Mouse (Mus musculus): ENCODE measurements around the gene Nelfb.

The Nelfb gene

GRCm38 (mm10) chr2:25234551-25235220 lies 23.4 kb upstream of the Nelfb start:
- in situ Hi-C loops (cut with MboI; ENCODE audit: low pct_unique_long_range_greater_than_20kb in 1 of 2, low sequenced_read_pairs in 2 of 2, unreplicated experiment in 1 of 2), result no loop called here

DNA sequence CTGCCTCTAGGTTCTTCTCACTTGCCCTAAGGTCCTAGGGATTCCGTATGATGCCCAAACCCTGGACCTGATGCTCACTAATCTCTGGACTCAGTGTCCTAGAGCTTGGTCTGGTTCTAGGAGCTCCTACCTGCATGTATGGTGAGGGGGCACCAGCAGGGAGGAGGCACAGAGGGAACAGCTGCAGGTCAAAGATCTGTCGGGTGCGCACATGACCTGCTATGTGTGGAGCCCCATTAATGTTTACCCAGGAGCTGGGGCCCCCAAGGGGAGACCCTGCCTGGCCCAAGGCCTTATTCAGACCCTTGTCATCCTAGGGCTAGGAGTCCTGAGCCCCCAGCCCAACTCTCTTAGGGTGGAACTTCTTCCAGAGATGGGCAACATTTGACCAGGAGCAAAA lies 22.8 kb upstream of the Nelfb start, which contains the start of gene Slc34a3:
Gene Slc34a3, minus strand, starts transcription at position 315 of the 400 bp plus-strand sequence.
- in situ Hi-C loops (cut with MboI; ENCODE audit: low pct_unique_long_range_greater_than_20kb in 1 of 2, low sequenced_read_pairs in 2 of 2, unreplicated experiment in 1 of 2), result no loop called here

DNA sequence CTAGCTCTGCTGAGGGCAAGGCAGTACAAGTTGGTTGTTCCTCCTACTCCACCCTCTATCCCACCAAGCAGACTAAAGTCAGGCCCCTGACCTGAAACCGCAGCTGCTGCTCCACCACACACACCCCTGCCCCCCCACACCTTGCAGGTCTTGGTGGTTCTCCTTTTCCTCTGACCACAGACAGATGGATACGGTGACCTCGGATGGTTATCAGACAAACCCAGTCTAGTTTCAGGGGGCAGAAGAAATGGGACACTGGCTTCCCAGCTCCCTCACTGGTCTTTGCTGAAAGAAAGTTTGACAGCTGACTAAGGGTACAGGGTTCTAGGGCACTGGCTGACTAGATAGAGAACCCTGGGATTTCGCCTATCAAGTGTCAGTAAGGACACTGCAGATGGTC lies 22.1 kb upstream of the Nelfb start:
- in situ Hi-C loops (cut with MboI; ENCODE audit: low pct_unique_long_range_greater_than_20kb in 1 of 2, low sequenced_read_pairs in 2 of 2, unreplicated experiment in 1 of 2), result no loop called here

GRCm38 (mm10) chr2:25231038-25231437 lies 19.7 kb upstream of the Nelfb start:
- in situ Hi-C loops (cut with MboI; ENCODE audit: low pct_unique_long_range_greater_than_20kb in 1 of 2, low sequenced_read_pairs in 2 of 2, unreplicated experiment in 1 of 2), result no loop called here

- in situ Hi-C loops (cut with MboI; ENCODE audit: low pct_unique_long_range_greater_than_20kb in 1 of 2, low sequenced_read_pairs in 2 of 2, unreplicated experiment in 1 of 2), result no loop called here
Observed at GRCm38 (mm10) chr2:25230581-25230980, 19.3 kb upstream of the Nelfb start.

GRCm38 (mm10) chr2:25229582-25229981 lies 18.3 kb upstream of the Nelfb start:
- in situ Hi-C loops (cut with MboI; ENCODE audit: low pct_unique_long_range_greater_than_20kb in 1 of 2, low sequenced_read_pairs in 2 of 2, unreplicated experiment in 1 of 2), result no loop called here

DNA sequence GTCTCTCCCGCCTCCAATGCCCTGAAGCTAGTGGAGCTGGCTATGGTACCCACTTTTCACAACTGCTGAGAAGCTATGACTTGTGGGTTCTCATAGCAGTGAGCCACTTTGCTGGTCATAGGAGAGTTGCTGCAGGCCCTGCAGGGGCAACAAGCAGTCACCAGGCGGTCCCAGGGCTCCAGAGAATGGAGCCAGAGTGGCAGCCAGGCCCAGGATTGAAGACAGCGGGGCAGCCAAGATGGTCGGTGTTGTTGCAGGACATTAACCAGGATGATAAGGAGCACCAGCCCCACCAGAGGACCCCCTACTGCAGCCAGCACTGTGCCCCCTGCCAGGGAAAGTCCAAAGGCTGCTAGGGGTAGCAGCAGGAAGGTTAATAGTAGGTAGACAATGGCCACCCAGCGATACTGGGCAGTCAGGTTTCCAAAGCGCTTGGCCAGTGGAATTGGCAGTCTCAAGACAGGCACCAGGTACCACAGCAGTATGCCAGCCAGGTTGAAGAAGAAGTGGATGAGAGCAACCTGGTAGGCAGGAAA lies 17.8 kb upstream of the Nelfb start:
- in situ Hi-C loops (cut with MboI; ENCODE audit: low pct_unique_long_range_greater_than_20kb in 1 of 2, low sequenced_read_pairs in 2 of 2, unreplicated experiment in 1 of 2), result no loop called here

GRCm38 (mm10) chr2:25228431-25228889 lies 17.2 kb upstream of the Nelfb start:
- in situ Hi-C loops (cut with MboI; ENCODE audit: low pct_unique_long_range_greater_than_20kb in 1 of 2, low sequenced_read_pairs in 2 of 2, unreplicated experiment in 1 of 2), result no loop called here

- in situ Hi-C loops (cut with MboI; ENCODE audit: low pct_unique_long_range_greater_than_20kb in 1 of 2, low sequenced_read_pairs in 2 of 2, unreplicated experiment in 1 of 2), result no loop called here
Observed at GRCm38 (mm10) chr2:25227406-25227805, 16.1 kb upstream of the Nelfb start.

DNA sequence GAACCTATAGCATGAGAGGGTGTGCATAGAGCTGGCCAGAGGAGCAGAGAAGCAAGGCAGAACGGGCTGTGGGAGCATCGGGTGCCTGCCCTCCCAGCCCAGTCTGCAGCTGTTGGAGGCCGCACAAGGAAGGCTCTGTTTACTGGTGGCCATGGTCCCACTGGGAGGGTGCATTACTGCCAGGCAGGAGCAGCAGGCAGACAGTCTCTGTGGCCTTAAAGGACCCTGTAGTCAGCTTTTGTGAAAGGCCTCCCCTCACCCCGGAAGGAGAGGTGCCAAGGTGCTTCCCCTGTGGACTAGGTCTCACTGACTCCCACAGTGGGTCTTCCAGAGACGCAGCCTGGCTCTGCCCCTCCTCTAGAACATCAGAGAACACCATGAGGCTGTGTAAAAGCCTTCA lies 15.6 kb upstream of the Nelfb start:
- in situ Hi-C loops (cut with MboI; ENCODE audit: low pct_unique_long_range_greater_than_20kb in 1 of 2, low sequenced_read_pairs in 2 of 2, unreplicated experiment in 1 of 2), result no loop called here

- in situ Hi-C loops (cut with MboI; ENCODE audit: low pct_unique_long_range_greater_than_20kb in 1 of 2, low sequenced_read_pairs in 2 of 2, unreplicated experiment in 1 of 2), result no loop called here
Observed at GRCm38 (mm10) chr2:25225811-25226379, 14.6 kb upstream of the Nelfb start.

DNA sequence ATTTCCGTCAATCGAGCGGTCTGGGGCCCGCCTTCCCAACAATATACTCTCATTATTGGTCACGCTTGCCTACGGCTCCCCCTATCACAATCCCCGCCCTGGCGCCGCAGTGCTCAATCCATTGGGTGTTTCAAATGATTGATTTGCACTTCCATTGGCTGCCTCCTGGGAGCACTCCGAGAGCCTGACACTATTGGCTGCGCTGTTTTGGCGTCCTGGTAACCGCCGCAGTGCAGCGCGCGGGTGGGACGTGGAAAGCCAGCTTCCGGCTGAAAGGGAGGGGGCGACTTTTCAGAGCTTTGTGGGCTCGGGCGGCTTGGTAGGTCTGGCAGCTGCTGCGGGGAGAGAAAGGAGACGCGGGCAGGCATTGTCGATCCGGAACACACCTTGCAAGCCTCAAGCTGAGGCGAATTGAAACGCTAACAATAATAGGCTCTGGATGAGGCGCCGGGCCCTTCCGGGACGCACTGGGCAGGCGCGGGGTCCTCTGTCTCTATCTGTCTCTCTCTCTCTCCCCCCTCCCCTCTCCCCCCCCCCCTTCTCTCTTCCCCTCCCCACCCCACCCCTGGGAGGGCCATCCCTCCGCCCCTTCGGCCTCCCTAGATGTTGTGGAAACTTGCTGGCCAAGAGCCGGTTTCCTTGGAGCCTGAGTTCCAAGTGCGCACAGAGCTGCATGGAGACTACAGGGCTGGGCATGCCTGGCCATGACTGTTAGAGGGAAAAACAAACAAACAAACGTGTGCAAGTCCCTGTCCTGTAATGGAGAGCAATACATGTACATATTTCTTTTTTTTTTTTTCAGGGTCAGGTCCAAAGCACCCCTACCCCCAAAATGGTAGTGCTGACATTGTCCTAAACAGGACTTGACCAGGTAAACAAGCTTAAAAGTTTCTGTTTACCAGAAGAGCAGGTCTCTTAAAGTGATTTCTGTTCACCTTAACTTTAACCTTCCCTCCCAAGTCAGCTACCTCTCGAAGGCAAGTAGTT lies 13.8 kb upstream of the Nelfb start:
- in situ Hi-C loops (cut with MboI; ENCODE audit: low pct_unique_long_range_greater_than_20kb in 1 of 2, low sequenced_read_pairs in 2 of 2, unreplicated experiment in 1 of 2), result no loop called here

- in situ Hi-C loops (cut with MboI; ENCODE audit: low pct_unique_long_range_greater_than_20kb in 1 of 2, low sequenced_read_pairs in 2 of 2, unreplicated experiment in 1 of 2), result no loop called here
Observed at GRCm38 (mm10) chr2:25224492-25224765, 13.1 kb upstream of the Nelfb start, which contains the start of gene Tubb4b. Tubb4b (minus strand) TSS chr2:25224702.

- in situ Hi-C loops (cut with MboI; ENCODE audit: low pct_unique_long_range_greater_than_20kb in 1 of 2, low sequenced_read_pairs in 2 of 2, unreplicated experiment in 1 of 2), result no loop called here
Observed at GRCm38 (mm10) chr2:25223681-25224491, 12.6 kb upstream of the Nelfb start.

GRCm38 (mm10) chr2:25221331-25221772 lies 10.1 kb upstream of the Nelfb start:
- in situ Hi-C loops (cut with MboI; ENCODE audit: low pct_unique_long_range_greater_than_20kb in 1 of 2, low sequenced_read_pairs in 2 of 2, unreplicated experiment in 1 of 2), result no loop called here

GRCm38 (mm10) chr2:25218445-25218844 lies 7.2 kb upstream of the Nelfb start, which contains the start of gene Fam166a:
Fam166a (plus strand) TSS chr2:25218745.
- in situ Hi-C loops (cut with MboI; ENCODE audit: low pct_unique_long_range_greater_than_20kb in 1 of 2, low sequenced_read_pairs in 2 of 2, unreplicated experiment in 1 of 2), result no loop called here

GRCm38 (mm10) chr2:25217666-25218065 lies 6.4 kb upstream of the Nelfb start:
- in situ Hi-C loops (cut with MboI; ENCODE audit: low pct_unique_long_range_greater_than_20kb in 1 of 2, low sequenced_read_pairs in 2 of 2, unreplicated experiment in 1 of 2), result no loop called here

- in situ Hi-C loops (cut with MboI; ENCODE audit: low pct_unique_long_range_greater_than_20kb in 1 of 2, low sequenced_read_pairs in 2 of 2, unreplicated experiment in 1 of 2), result no loop called here
Observed at GRCm38 (mm10) chr2:25214444-25214843, 3.2 kb upstream of the Nelfb start, which contains the start of gene Stpg3. Stpg3 (minus strand) TSS chr2:25214637.

Data from mouse embryonic stem cell (cell line).